Mouse (Mus musculus): Measurements from ENCODE around the gene Stag1.
"Not testable (repeated sequence)": the region's sequence is repeated elsewhere in the genome, so short reads cannot be mapped to it uniquely, and the experiment has no call there.

The Stag1 gene

GRCm38 (mm10) chr9:100685769-100686487, 88.3 kb downstream of the Stag1 start:
- no peak for DNase-seq (ENCODE audit: low spot score)

GRCm38 (mm10) chr9:100689765-100690316, 92.2 kb downstream of the Stag1 start:
- DNase-seq (ENCODE audit: low spot score): no peak

- DNase-seq (ENCODE audit: low spot score): no peak
Measured at GRCm38 (mm10) chr9:100692239-100692638, 94.6 kb downstream of the Stag1 start.

GRCm38 (mm10) chr9:100696537-100696936, 98.9 kb downstream of the Stag1 start:
- DNase-seq (ENCODE audit: low spot score): no peak

- DNase-seq (ENCODE audit: low spot score): no peak
Measured at GRCm38 (mm10) chr9:100707644-100708043, 110.0 kb downstream of the Stag1 start.

- DNase-seq (ENCODE audit: low spot score): no peak
Measured at GRCm38 (mm10) chr9:100711665-100712064, 114.1 kb downstream of the Stag1 start.

- DNase-seq (ENCODE audit: low spot score): not testable (repeated sequence)
Measured at GRCm38 (mm10) chr9:100724832-100725231, 127.2 kb downstream of the Stag1 start.

- no peak for DNase-seq (ENCODE audit: low spot score)
Measured at GRCm38 (mm10) chr9:100731839-100732238, 134.2 kb downstream of the Stag1 start.

- DNase-seq (ENCODE audit: low spot score): no peak
Measured at GRCm38 (mm10) chr9:100733907-100734440, 136.4 kb downstream of the Stag1 start.

- DNase-seq (ENCODE audit: low spot score): no peak
Measured at GRCm38 (mm10) chr9:100735993-100736645, 138.5 kb downstream of the Stag1 start.

- no peak for DNase-seq (ENCODE audit: low spot score)
Measured at GRCm38 (mm10) chr9:100736646-100737031, 139.0 kb downstream of the Stag1 start.

- DNase-seq (ENCODE audit: low spot score): not testable (repeated sequence)
Measured at GRCm38 (mm10) chr9:100777238-100777637, 179.6 kb downstream of the Stag1 start.

- DNase-seq (ENCODE audit: low spot score): no peak
Measured at GRCm38 (mm10) chr9:100865984-100866383, 268.4 kb downstream of the Stag1 start.

- no peak for DNase-seq (ENCODE audit: low spot score)
Measured at GRCm38 (mm10) chr9:100869635-100870034, 272.0 kb downstream of the Stag1 start.

- no peak for DNase-seq (ENCODE audit: low spot score)
Measured at GRCm38 (mm10) chr9:100896111-100896510, 298.5 kb downstream of the Stag1 start.

- DNase-seq (ENCODE audit: low spot score): no peak
Measured at GRCm38 (mm10) chr9:100898042-100898441, 300.4 kb downstream of the Stag1 start.

- DNase-seq (ENCODE audit: low spot score): no peak
Measured at GRCm38 (mm10) chr9:100910352-100910751, 312.8 kb downstream of the Stag1 start.

- no peak for DNase-seq (ENCODE audit: low spot score)
Measured at GRCm38 (mm10) chr9:100917111-100917510, 319.5 kb downstream of the Stag1 start.

- DNase-seq (ENCODE audit: low spot score): no peak
Measured at GRCm38 (mm10) chr9:100926629-100927028, 329.0 kb downstream of the Stag1 start.

- DNase-seq (ENCODE audit: low spot score): no peak
Measured at GRCm38 (mm10) chr9:100942042-100942441, 344.4 kb downstream of the Stag1 start.

- DNase-seq (ENCODE audit: low spot score): no peak
Measured at GRCm38 (mm10) chr9:100944677-100945365, 347.2 kb downstream of the Stag1 start.

- DNase-seq (ENCODE audit: low spot score): no peak
Measured at GRCm38 (mm10) chr9:100951481-100951880, 353.9 kb downstream of the Stag1 start.

Measured in ovary, postnatal 10 days (tissue).